Mouse (Mus musculus) ES-E14 (cell line): Measurements from ENCODE around the gene Abca12. TPM values are rescaled to one million over a fixed set of nuclear protein-coding genes. Genes with fewer than 3 reads are reported as not detected.

Source experiments
- DNase-seq: peaks from one replicate; pipeline ENCODE4 v3.0.0-alpha.2; 2013; ENCODE audit warnings: low read depth, low spot score
- H3K27ac ChIP-seq: 2 replicates; pipeline ENCODE4 v1.5.1; 2012; ENCODE audit warnings: low read depth, mild to moderate bottlenecking, low read length, moderate library complexity, mixed read lengths; ENCODE audit not compliant: poor library complexity, insufficient read depth, severe bottlenecking
- H3K36me3 ChIP-seq: 2 replicates; pipeline ENCODE4 v1.6.1; 2012; ENCODE audit warnings: mild to moderate bottlenecking, low read length, moderate library complexity, mixed read lengths; ENCODE audit not compliant: control insufficient read depth, poor library complexity, insufficient read depth, severe bottlenecking
- H3K4me1 ChIP-seq, 2 experiments: fragments of 150-350 bp in 1 of 2; sonication (generic) in 1 of 2; 2 replicates each; pipeline ENCODE4 v1.6.1; 2012; ENCODE audit warnings: low read length in 2 of 2, mild to moderate bottlenecking in 1 of 2, mixed read lengths in 1 of 2; ENCODE audit not compliant: control insufficient read depth in 2 of 2, insufficient read depth in 2 of 2, poor library complexity in 1 of 2
- H3K4me3 ChIP-seq, 2 experiments: fragments of 150-350 bp in 1 of 2; sonication (generic) in 1 of 2; 2 replicates each; pipeline ENCODE4 v1.5.1; 2012; ENCODE audit warnings: low read length in 2 of 2, low read depth in 1 of 2, mild to moderate bottlenecking in 1 of 2, mixed read lengths in 1 of 2; ENCODE audit not compliant: insufficient read depth in 1 of 2, poor library complexity in 1 of 2, severe bottlenecking in 1 of 2
- H3K9ac ChIP-seq: 2 replicates; pipeline ENCODE4 v1.6.1; 2012; ENCODE audit warnings: low read depth, mild to moderate bottlenecking, low read length, mixed read lengths; ENCODE audit not compliant: poor library complexity, insufficient read depth, severe bottlenecking
- H3K9me3 ChIP-seq: fragments of 150-350 bp; sonication (generic); 2 replicates; pipeline ENCODE4 v1.6.1; 2012; ENCODE audit warnings: low read depth, mild to moderate bottlenecking, low read length; ENCODE audit not compliant: control insufficient read depth, insufficient read depth
- CHD2 ChIP-seq: IDR thresholded peaks from 2 replicates; pipeline ENCODE4 v1.6.1; 2014; ENCODE audit warnings: mild to moderate bottlenecking, low read depth, low read length, inconsistent platforms
- HCFC1 ChIP-seq: IDR thresholded peaks from 2 replicates; pipeline ENCODE4 v1.6.1; 2012; ENCODE audit warnings: low read length, inconsistent platforms, borderline replicate concordance; ENCODE audit not compliant: insufficient read depth
- MAFK ChIP-seq: IDR thresholded peaks from 2 replicates; pipeline ENCODE4 v1.6.1; 2014; ENCODE audit warnings: mild to moderate bottlenecking, low read depth, low read length, inconsistent platforms; ENCODE audit not compliant: insufficient read depth
- ZC3H11A ChIP-seq: IDR thresholded peaks from 2 replicates; pipeline ENCODE4 v1.6.1; 2012; ENCODE audit warnings: low read depth, mild to moderate bottlenecking, inconsistent platforms, low read length, borderline replicate concordance
- ZNF384 ChIP-seq: IDR thresholded peaks from 2 replicates; pipeline ENCODE4 v1.6.1; 2012; ENCODE audit warnings: low read depth, low read length, inconsistent platforms
- in situ Hi-C, 2 experiments: fragments of 600-800 bp; cut with MboI; formaldehyde crosslinking; loops; one replicate each; pipeline ENCODE4 v1.15.1; 2025; ENCODE audit warnings: low sequenced_read_pairs in 2 of 2, inconsistent platforms in 1 of 2; ENCODE audit not compliant: unreplicated experiment in 2 of 2
- total RNA-seq: library from RNA; depleted of rRNA; stranded (reverse); fragments of 300-350 nt; gene quantifications from 2 replicates; pipeline ENCODE4 v1.2.3, GENCODE M21; 2012

Abca12 gene
- total RNA-seq, 1 experiment, result 0.31 TPM

DNA sequence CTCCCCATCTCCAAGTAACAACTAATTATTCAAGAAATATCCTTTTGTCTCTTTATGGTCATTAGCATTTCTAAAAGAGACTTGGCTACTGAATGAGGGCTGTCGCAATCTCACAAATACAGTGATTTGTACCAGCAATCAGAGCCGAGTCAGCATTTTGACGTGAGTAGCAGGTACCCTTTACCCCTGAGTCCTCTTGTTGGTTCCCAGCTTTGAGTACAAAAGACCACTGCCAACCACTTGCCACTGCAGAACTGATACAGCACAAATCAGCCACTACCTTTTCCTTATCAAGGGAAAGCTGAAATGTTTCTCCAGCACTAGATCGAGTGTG is 72.5 kb downstream of the Abca12 start:
- DNase-seq, result no peak
- in situ Hi-C loops, result no loop called here
- TF ChIP-seq ZC3H11A (no peak), CHD2 (no peak), MAFK (peak; percentile 78), HCFC1 (no peak)

GRCm38 (mm10) chr1:71341370-71342260 is 73.1 kb downstream of the Abca12 start:
- no peaks in the 10 kb centered on the region for H3K9me3 ChIP-seq
- TF ChIP-seq HCFC1 (no peak), ZC3H11A (no peak)
- no peak overlapping the region for H3K27ac ChIP-seq
- no peak overlapping the region for H3K4me3 ChIP-seq
- in situ Hi-C loops, result no loop called here
- no peak for DNase-seq
- H3K4me1 ChIP-seq, result no peaks in the 10 kb centered on the region
- no peaks in the 10 kb centered on the region for H3K36me3 ChIP-seq
- H3K9ac ChIP-seq, result no peak overlapping the region

More for the DNA sequence above, 72.5 kb downstream of the Abca12 start:
- Histone ChIP-seq H3K4me3 (no peak overlapping the region), H3K9ac (no peak overlapping the region), H3K4me1 (no peaks in the 10 kb centered on the region), H3K36me3 (no peaks in the 10 kb centered on the region), H3K9me3 (no peaks in the 10 kb centered on the region), H3K27ac (no peak overlapping the region)

DNA sequence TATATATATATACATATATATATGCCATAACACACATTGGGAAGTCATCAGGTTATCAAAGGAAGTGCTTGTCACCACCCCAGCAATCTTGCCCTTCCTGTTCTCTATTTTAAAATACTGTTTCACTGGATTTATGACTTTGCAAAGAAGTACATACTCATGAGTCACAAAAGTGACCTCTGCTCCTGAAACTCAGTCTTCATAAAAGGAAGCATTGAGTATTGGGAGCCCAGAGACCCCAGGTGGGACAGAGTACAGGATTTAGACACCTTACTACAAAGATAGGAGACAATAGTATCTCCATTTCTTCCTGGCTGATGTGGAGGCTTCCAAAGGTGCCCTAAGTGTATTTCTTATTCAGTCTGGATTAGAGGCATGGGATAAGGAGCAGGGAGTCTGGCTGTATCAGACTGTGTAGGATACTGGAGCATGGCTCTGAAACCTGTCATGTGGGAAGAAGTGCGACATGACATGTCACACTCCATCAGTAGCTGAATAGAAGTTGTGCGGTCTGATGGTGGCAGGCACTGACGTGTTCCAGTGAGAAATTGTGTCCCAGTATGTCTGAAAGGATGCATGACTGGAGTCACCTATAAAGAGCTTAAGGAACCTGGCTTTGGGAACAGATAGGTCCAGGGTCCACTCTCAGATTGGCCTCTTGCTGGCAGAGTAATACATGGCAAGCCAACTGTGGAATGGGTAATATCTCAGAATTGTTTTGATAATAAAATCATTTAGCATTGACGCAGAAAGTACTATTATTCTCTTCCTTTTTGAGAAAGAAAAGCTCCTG is 76.0 kb downstream of the Abca12 start:
- TF ChIP-seq ZNF384, result no peak
- no peak for TF ChIP-seq ZC3H11A
- TF ChIP-seq HCFC1, result no peak
- Histone ChIP-seq H3K4me1 (no peaks in the 10 kb centered on the region), H3K9ac (no peak overlapping the region), H3K9me3 (no peaks in the 10 kb centered on the region), H3K27ac (no peak overlapping the region), H3K36me3 (no peaks in the 10 kb centered on the region), H3K4me3 (no peak overlapping the region)
- in situ Hi-C loops, result no loop called here
- DNase-seq, result no peak

DNA sequence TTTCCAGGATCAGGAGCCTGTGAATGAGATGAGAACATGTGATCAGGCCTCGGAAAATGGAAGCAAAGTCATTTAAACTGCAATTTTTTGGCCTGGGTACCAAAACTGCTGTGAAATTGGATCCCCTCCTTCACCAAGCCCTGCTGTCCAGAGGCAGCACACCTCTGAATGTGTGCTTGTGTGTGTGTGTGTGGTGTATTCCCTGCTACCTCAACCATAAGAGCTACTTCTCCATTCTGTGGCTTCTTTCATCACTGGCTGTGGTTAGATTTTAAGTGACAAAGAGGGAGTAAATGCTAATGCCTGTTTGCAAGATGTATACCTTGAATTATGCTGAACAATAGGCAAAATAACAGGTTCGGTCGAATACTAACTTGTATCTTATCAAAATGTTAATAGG is 84.4 kb downstream of the Abca12 start:
- no peaks in the 10 kb centered on the region for H3K36me3 ChIP-seq
- no peak overlapping the region for H3K4me3 ChIP-seq
- no peaks in the 10 kb centered on the region for H3K9me3 ChIP-seq
- H3K4me1 ChIP-seq, result no peaks in the 10 kb centered on the region
- no peak overlapping the region for H3K9ac ChIP-seq
- no peak overlapping the region for H3K27ac ChIP-seq
- DNase-seq, result no peak
- TF ChIP-seq MAFK (no peak), CHD2 (no peak), HCFC1 (no peak)
- in situ Hi-C loops, result no loop called here

GRCm38 (mm10) chr1:71312171-71312570 is 102.5 kb downstream of the Abca12 start:
- in situ Hi-C loops, result no loop called here
- Histone ChIP-seq H3K9ac (no peak overlapping the region), H3K36me3 (no peaks in the 10 kb centered on the region), H3K27ac (no peak overlapping the region), H3K9me3 (no peaks in the 10 kb centered on the region), H3K4me3 (no peak overlapping the region), H3K4me1 (no peaks in the 10 kb centered on the region)
- TF ChIP-seq HCFC1 (no peak), ZC3H11A (no peak), MAFK (no peak), CHD2 (no peak), ZNF384 (no peak)
- no peak for DNase-seq
